In genomic region chr12:55622615-55623245, GRCm38 (mm10) we compare ENCODE assay signal across 15 mouse cellular contexts. TPM values are rescaled to one million over a fixed set of nuclear protein-coding genes. Genes with fewer than 3 reads are reported as not detected.
DNase-seq lines count a peak whose midpoint lies in the region; ATAC-seq and TF ChIP-seq lines count a peak whose summit lies in the region.
"Had no signal": no experiment of that assay in that cellular context is flagged by ENCODE, and none has a peak within 500 bp of the region (broad histone marks: within the 10 kb centered on the region; RNA-seq: fewer than 3 reads in every experiment).

No protein-coding gene starts in this region.

- H3K9me3 ChIP-seq in MEL (replicated peaks; ENCODE audit: insufficient read depth, low read length): no peaks in the 10 kb centered on the region
- no peaks in the 10 kb centered on the region for H3K9me3 ChIP-seq in hindbrain, embryonic 11.5 days (ENCODE audit: control insufficient read depth, low read length)
- no peaks in the 10 kb centered on the region for H3K9me3 ChIP-seq in liver, embryonic 15.5 days (replicated peaks)
- H3K9me3 ChIP-seq: embryonic facial prominence, embryonic 13.5 days; G1E; intestine, embryonic 15.5 days had no signal

- peaks cover 0 to 12% of the 10 kb centered on the region in 2 experiments; a peak in 3 of 4 replicates for H3K36me3 ChIP-seq in MEL (ENCODE audit: control insufficient read depth in 1 of 2, insufficient read depth in 2 of 2, low read length in 2 of 2)
- no peaks in the 10 kb centered on the region for H3K36me3 ChIP-seq in hindbrain, embryonic 11.5 days (ENCODE audit: control insufficient read depth, insufficient read depth, low read length)
- H3K36me3 ChIP-seq in liver, embryonic 15.5 days (replicated peaks): no peaks in the 10 kb centered on the region
- H3K36me3 ChIP-seq: embryonic facial prominence, embryonic 13.5 days; intestine, embryonic 15.5 days had no signal

- no peaks in the 10 kb centered on the region for H3K79me2 ChIP-seq in MEL (ENCODE audit: control insufficient read depth, insufficient read depth, low read length, poor library complexity)

- H3K4me1 ChIP-seq in MEL (ENCODE audit: control insufficient read depth in 1 of 2, insufficient read depth in 2 of 2, low read length in 2 of 2): peaks cover 2 to 9% of the 10 kb centered on the region in 2 experiments; a peak in 3 of 4 replicates
- no peaks in the 10 kb centered on the region; the same call in 1 of the 2 replicates for H3K4me1 ChIP-seq in hindbrain, embryonic 11.5 days (replicated peaks; ENCODE audit: control insufficient read depth, insufficient read depth, low read length)
- H3K4me1 ChIP-seq in liver, embryonic 15.5 days (replicated peaks): peaks cover 15% of the 10 kb centered on the region
- H3K4me1 ChIP-seq: embryonic facial prominence, embryonic 13.5 days; intestine, embryonic 15.5 days had no signal

- no peak for TF ChIP-seq POLR2A in MEL (IDR thresholded peaks at IDR 0.05; ENCODE audit: control insufficient read depth in 1 of 2, insufficient read depth in 1 of 2, low read depth in 1 of 2, low read length in 2 of 2, poor library complexity in 1 of 2)
- no peak for TF ChIP-seq POLR2A in brain, embryonic 14.5 days (IDR thresholded peaks at IDR 0.05; ENCODE audit: borderline replicate concordance, extremely low read depth, insufficient read depth, insufficient read length, poor library complexity, severe bottlenecking)

- H3K27ac ChIP-seq in MEL (ENCODE audit: control insufficient read depth, low read depth, low read length): no peak overlapping the region
- no peak overlapping the region for H3K27ac ChIP-seq in hindbrain, embryonic 11.5 days (ENCODE audit: low read depth, low read length)
- H3K27ac ChIP-seq in liver, embryonic 15.5 days (replicated peaks): peak overlapping the region; percentile 46; the same call in 1 of the 2 replicates
- H3K27ac ChIP-seq: embryonic facial prominence, embryonic 13.5 days; intestine, embryonic 15.5 days had no signal

- peak; percentile 43; the same call in 1 of the 2 replicates for ATAC-seq in hindbrain, embryonic 11.5 days (ENCODE audit: low FRiP score)
- ATAC-seq in liver, embryonic 15.5 days (ENCODE audit: insufficient read depth): peak; percentile 82
- ATAC-seq in monocyte, adult 5-6 weeks (replicated peaks; ENCODE audit: insufficient number of reproducible peaks, low FRiP score, low TSS enrichment, poor library complexity, severe bottlenecking): no peak
- ATAC-seq: intestine, embryonic 15.5 days had no signal

- no peak for TF ChIP-seq EP300 in MEL (IDR thresholded peaks at IDR 0.05; ENCODE audit: low read depth in 1 of 2, low read length in 2 of 2)

- no peak overlapping the region for H3K4me3 ChIP-seq in MEL (ENCODE audit: control insufficient read depth in 1 of 2, insufficient read depth in 1 of 2, low read depth in 2 of 2, low read length in 2 of 2)
- no peak overlapping the region for H3K4me3 ChIP-seq in hindbrain, embryonic 11.5 days (ENCODE audit: low read depth, low read length)
- H3K4me3 ChIP-seq in liver, embryonic 15.5 days (replicated peaks): no peak overlapping the region
- H3K4me3 ChIP-seq: embryonic facial prominence, embryonic 13.5 days; intestine, embryonic 15.5 days had no signal

- no peak for TF ChIP-seq RAD21 in MEL (IDR thresholded peaks at IDR 0.05; ENCODE audit: low read depth, low read length)

- DNase-seq in MEL (ENCODE audit: low read depth, low spot score): no peak
- peak; percentile 94 for DNase-seq in brain, embryonic 14.5 days (ENCODE audit: low read depth)
- DNase-seq in hindbrain, embryonic 11.5 days (ENCODE audit: low spot score): peak; percentile 44
- DNase-seq in thymus, postnatal 10 days (ENCODE audit: low spot score in 2 of 2): no peak
- no peak for DNase-seq in ovary, postnatal 36 days (ENCODE audit: low spot score)
- DNase-seq: adrenal gland, postnatal 25 days; thymus, postnatal 36 days had no signal

- no peaks in the 10 kb centered on the region for H3K27me3 ChIP-seq in MEL (ENCODE audit: control insufficient read depth in 1 of 2, insufficient read depth in 2 of 2, low read length in 2 of 2)
- H3K27me3 ChIP-seq in hindbrain, embryonic 11.5 days (ENCODE audit: control insufficient read depth, insufficient read depth, low read length): no peaks in the 10 kb centered on the region
- H3K27me3 ChIP-seq in liver, embryonic 15.5 days: no peaks in the 10 kb centered on the region
- H3K27me3 ChIP-seq: embryonic facial prominence, embryonic 13.5 days; intestine, embryonic 15.5 days had no signal

- H3K4me2 ChIP-seq in hindbrain, embryonic 11.5 days (replicated peaks; ENCODE audit: low read depth, low read length): no peak overlapping the region
- H3K4me2 ChIP-seq in liver, embryonic 15.5 days: peak overlapping the region; percentile 42
- H3K4me2 ChIP-seq: embryonic facial prominence, embryonic 13.5 days; intestine, embryonic 15.5 days had no signal

- H3K9ac ChIP-seq in MEL (ENCODE audit: control insufficient read depth, low read depth, low read length, poor library complexity, severe bottlenecking): no peak overlapping the region
- H3K9ac ChIP-seq in hindbrain, embryonic 11.5 days (ENCODE audit: low read depth, low read length): no peak overlapping the region
- H3K9ac ChIP-seq in liver, embryonic 15.5 days: no peak overlapping the region
- H3K9ac ChIP-seq: embryonic facial prominence, embryonic 13.5 days; intestine, embryonic 15.5 days had no signal

- TF ChIP-seq CTCF in MEL (IDR thresholded peaks at IDR 0.05 in 2 of 3, conservative IDR thresholded peaks at IDR 0.05 in 1 of 3; ENCODE audit: control insufficient read depth in 1 of 3, insufficient read depth in 1 of 3, low read depth in 2 of 3, low read length in 3 of 3, poor library complexity in 1 of 3, severe bottlenecking in 1 of 3): no peak
- TF ChIP-seq CTCF in brain, embryonic 14.5 days (IDR thresholded peaks at IDR 0.05; ENCODE audit: borderline replicate concordance, extremely low read depth, insufficient read depth, insufficient read length): no peak

- WGBS in hindbrain, embryonic 11.5 days: 32% methylated on average over 3 of the region's 3 CpGs
- 48% methylated on average over 3 of the region's 3 CpGs for WGBS in liver, embryonic 15.5 days (ENCODE audit: insufficient replicate concordance)

TF ChIP-seq in MEL, 35 proteins besides CTCF, POLR2A, EP300 and RAD21:
- TF ChIP-seq E2F4 (IDR thresholded peaks at IDR 0.05; ENCODE audit: borderline replicate concordance, low read depth, low read length) (no peak), TAL1 (IDR thresholded peaks at IDR 0.05; ENCODE audit: low read length) (peak; percentile 26), MAFK (IDR thresholded peaks at IDR 0.05; ENCODE audit: borderline replicate concordance, low read depth, low read length) (no peak), MEF2A (IDR thresholded peaks at IDR 0.05; ENCODE audit: extremely low read depth, insufficient replicate concordance, low read depth, low read length, poor library complexity, severe bottlenecking) (no peak)
TF ChIP-seq in MEL: peak in this region for 1.

RNA-seq across cellular contexts. Expression of gene Insm2, which starts 23.5 kb away (rescaled TPM):
- total RNA-seq in MEL (2012; rRNA removed): not detected in 2 replicates
- not detected for polyA plus RNA-seq in MEL (2012; ENCODE audit: insufficient read depth in 1 of 2, insufficient read length in 2 of 2, low read depth in 1 of 2, low replicate concordance in 2 of 2, missing spikeins in 1 of 2)
- 1.1 and 2.0 TPM in 2 replicates for polyA plus RNA-seq in brain, embryonic 14.5 days (2012; rRNA removed)
- 0.85 and 1.5 TPM in 2 replicates for polyA plus RNA-seq in hindbrain, embryonic 11.5 days (2014; fragmentation: Nextera tagmentation; extraction: Ambion mirVana)
- polyA plus RNA-seq in liver, embryonic 15.5 days (2015; fragmentation: Nextera tagmentation; extraction: Ambion mirVana): not detected in 2 replicates
- not detected in 3 replicates for total RNA-seq in monocyte, adult 5-6 weeks (2017)
- total RNA-seq: heart, adult 8-10 months; megakaryocyte, adult 5-6 weeks had no signal
- polyA plus RNA-seq: embryonic facial prominence, embryonic 13.5 days; G1E had no signal

RNA-seq across cellular contexts. Expression of gene Aldoart2, which starts 57.7 kb away (rescaled TPM):
- not detected in 2 replicates for total RNA-seq in MEL (2012; rRNA removed)
- polyA plus RNA-seq in MEL (2012; ENCODE audit: insufficient read depth in 1 of 2, insufficient read length in 2 of 2, low read depth in 1 of 2, low replicate concordance in 2 of 2, missing spikeins in 1 of 2): under 1 TPM in 1 of 2 experiments, not detected in 1; 0.26 TPM
- 0.07 TPM in 1 of 2 replicates, not detected in the other for polyA plus RNA-seq in brain, embryonic 14.5 days (2012; rRNA removed)
- polyA plus RNA-seq in hindbrain, embryonic 11.5 days (2014; fragmentation: Nextera tagmentation; extraction: Ambion mirVana): not detected in 2 replicates
- polyA plus RNA-seq in liver, embryonic 15.5 days (2015; fragmentation: Nextera tagmentation; extraction: Ambion mirVana): not detected in 2 replicates
- not detected in 3 replicates for total RNA-seq in monocyte, adult 5-6 weeks (2017)
- total RNA-seq: adrenal gland, postnatal 25 days; megakaryocyte, adult 5-6 weeks had no signal
- polyA plus RNA-seq: embryonic facial prominence, embryonic 13.5 days; limb, embryonic 11.5 days had no signal

Comparison
In these comparisons a context has a peak if more than half of its experiments do, and no peak if none do; other contexts are left out.
1. DNase-seq: peak in brain, embryonic 14.5 days (single experiment) and hindbrain, embryonic 11.5 days (single experiment); none in MEL (single experiment), thymus, postnatal 10 days (0 of 2) and ovary, postnatal 36 days (single experiment).